Mouse (Mus musculus) midbrain, embryonic 10.5 days (tissue): ENCODE measurements around the gene Has1. TPM values are rescaled to one million over a fixed set of nuclear protein-coding genes. Genes with fewer than 3 reads are reported as not detected.
"Not testable (repeated sequence)": the region's sequence is repeated elsewhere in the genome, so short reads cannot be mapped to it uniquely, and the experiment has no call there.

ENCODE experiments used
- DNase-seq: peaks from one replicate; pipeline ENCODE4 v3.0.0-alpha.2; 2017; ENCODE audit warnings: low spot score
- H3K27ac ChIP-seq: fragments of 300-500 bp; sonication (generic); replicated peaks from 2 replicates; pipeline ENCODE4 v1.5.1; 2016; ENCODE audit warnings: mild to moderate bottlenecking
- H3K27me3 ChIP-seq: fragments of 300-500 bp; sonication (generic); 2 replicates; pipeline ENCODE4 v1.6.1; 2016; ENCODE audit warnings: low read depth, mild to moderate bottlenecking; ENCODE audit not compliant: poor library complexity, severe bottlenecking
- H3K36me3 ChIP-seq: fragments of 300-500 bp; sonication (generic); 2 replicates; pipeline ENCODE4 v1.6.1; 2016; ENCODE audit warnings: mild to moderate bottlenecking, moderate library complexity
- H3K4me1 ChIP-seq: fragments of 300-500 bp; sonication (generic); 2 replicates; pipeline ENCODE4 v1.6.1; 2016
- H3K4me3 ChIP-seq: fragments of 300-500 bp; sonication (generic); 2 replicates; pipeline ENCODE4 v1.5.1; 2016; ENCODE audit warnings: mild to moderate bottlenecking, moderate library complexity
- H3K9me3 ChIP-seq: fragments of 300-500 bp; sonication (generic); replicated peaks from 2 replicates; pipeline ENCODE4 v1.6.1; 2016; ENCODE audit warnings: mild to moderate bottlenecking
- WGBS: fragments of 180-500 bp; shearing (Covaris S2); methylation state at CpG from one replicate; pipeline ENCODE4 v1.1.7; 2016; 5-methylcytosine and 5-hydroxymethylcytosine counted together
- polyA plus RNA-seq: library from polyadenylated mRNA; unstranded; fragments of >200 nt; fragmentation: Nextera tagmentation; extraction: Ambion mirVana; gene quantifications from 2 replicates; pipeline ENCODE4 v1.2.1, GENCODE M21; 2016

Gene Has1
- polyA plus RNA-seq, 1 experiment from 2014 or later = 0.83 TPM

DNA sequence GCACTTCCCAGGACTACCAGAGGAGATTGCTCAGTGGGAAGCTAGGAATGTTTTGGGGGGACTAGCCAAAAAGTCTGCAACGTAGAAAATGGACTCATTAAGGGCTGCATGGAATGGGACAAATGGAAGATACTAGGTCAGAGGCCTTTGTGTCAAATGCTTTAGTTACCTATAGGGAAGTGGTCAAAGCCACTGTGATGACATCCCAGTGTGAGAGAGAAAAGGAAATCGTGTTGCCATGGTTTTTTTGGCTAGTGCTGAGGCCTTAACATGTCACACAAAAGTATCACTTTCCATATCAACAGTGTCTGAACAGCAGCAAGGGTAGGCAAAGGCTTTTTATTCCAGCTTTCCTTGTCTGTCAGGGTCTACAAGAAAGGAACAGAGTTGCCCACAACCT is 10.2 kb upstream of the Has1 start:
- Histone ChIP-seq H3K36me3 (no peaks in the 10 kb centered on the region), H3K9me3 (no peaks in the 10 kb centered on the region), H3K27me3 (no peaks in the 10 kb centered on the region), H3K4me1 (no peaks in the 10 kb centered on the region), H3K4me3 (no peak overlapping the region), H3K27ac (no peak overlapping the region)
- DNase-seq = no peak
- 65% methylated on average over 2 of the region's 2 CpGs for WGBS

DNA sequence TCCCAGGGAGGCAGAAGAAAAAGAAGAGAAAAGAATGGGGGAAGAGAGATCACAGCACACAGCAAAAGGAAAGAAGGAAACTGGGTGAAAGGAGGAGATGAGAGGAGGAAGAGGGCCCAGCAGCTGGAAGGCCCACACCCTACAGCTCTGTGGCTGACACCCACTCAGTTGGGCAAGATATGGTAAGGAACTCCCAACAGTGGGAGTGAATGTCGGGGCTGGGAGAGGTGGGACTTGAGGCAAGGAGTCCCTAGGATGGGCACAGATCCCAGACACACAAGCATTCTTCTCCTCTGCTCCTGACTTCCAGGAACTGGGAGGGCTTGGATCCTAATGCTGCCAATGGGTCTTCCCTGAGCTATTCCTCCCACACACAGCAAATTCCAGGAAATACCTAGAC is 7.4 kb upstream of the Has1 start:
- H3K27ac ChIP-seq = no peak overlapping the region
- no peaks in the 10 kb centered on the region for H3K4me1 ChIP-seq
- DNase-seq = no peak
- no peak overlapping the region for H3K4me3 ChIP-seq
- no peaks in the 10 kb centered on the region for H3K36me3 ChIP-seq
- no peaks in the 10 kb centered on the region for H3K9me3 ChIP-seq
- 64% methylated on average over 1 of the region's 1 CpGs for WGBS
- H3K27me3 ChIP-seq = no peaks in the 10 kb centered on the region

DNA sequence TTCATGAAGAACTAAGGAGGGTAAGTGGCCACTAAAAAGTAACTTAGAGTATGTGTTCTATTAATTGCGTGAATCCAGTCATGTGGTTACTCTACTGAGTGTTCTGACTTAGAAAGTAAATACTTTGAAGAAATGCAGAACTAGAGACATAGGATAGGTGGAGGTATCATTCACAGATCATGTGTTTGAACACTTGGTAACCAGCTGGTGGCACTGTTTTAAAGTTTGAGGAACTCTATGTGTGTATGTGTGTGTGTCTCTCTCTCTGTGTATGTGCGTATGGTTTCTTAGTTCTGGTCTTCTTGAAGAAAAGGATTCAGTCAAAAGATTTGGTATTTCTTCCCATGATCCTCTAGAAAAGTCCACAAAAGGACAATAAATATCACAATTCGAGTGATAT is 5.1 kb upstream of the Has1 start:
- H3K36me3 ChIP-seq = no peaks in the 10 kb centered on the region
- 86% methylated on average over 3 of the region's 3 CpGs for WGBS
- H3K27ac ChIP-seq = no peak overlapping the region
- no peak for DNase-seq
- no peaks in the 10 kb centered on the region for H3K9me3 ChIP-seq
- H3K4me3 ChIP-seq = no peak overlapping the region
- no peaks in the 10 kb centered on the region; the same call in 1 of the 2 replicates for H3K4me1 ChIP-seq
- H3K27me3 ChIP-seq = no peaks in the 10 kb centered on the region

DNA sequence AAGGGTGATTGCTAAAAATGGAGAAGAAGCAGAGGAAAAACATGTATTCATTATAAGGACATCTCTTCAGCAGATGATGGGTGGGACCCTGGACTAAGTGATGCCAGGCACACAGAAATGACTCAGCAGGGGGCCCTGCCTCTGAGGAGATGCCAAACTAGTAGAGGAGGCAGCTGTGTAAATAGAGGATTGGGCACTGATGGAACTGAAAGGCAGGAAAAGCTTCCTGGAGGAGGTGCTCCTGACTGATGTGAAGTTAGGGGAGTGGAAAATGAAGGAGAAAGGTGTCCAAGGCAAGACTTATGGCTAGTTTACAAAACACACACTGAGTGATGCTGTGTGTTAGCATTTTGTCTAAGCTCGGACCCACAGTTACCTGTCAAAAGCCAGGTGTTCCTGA is 2.4 kb upstream of the Has1 start:
- no peaks in the 10 kb centered on the region for H3K9me3 ChIP-seq
- no peak overlapping the region for H3K4me3 ChIP-seq
- H3K36me3 ChIP-seq = no peaks in the 10 kb centered on the region
- DNase-seq = no peak
- H3K27ac ChIP-seq = no peak overlapping the region
- H3K27me3 ChIP-seq = no peaks in the 10 kb centered on the region
- no peaks in the 10 kb centered on the region; the same call in 1 of the 2 replicates for H3K4me1 ChIP-seq
- WGBS = 81% methylated on average over 1 of the region's 1 CpGs

DNA sequence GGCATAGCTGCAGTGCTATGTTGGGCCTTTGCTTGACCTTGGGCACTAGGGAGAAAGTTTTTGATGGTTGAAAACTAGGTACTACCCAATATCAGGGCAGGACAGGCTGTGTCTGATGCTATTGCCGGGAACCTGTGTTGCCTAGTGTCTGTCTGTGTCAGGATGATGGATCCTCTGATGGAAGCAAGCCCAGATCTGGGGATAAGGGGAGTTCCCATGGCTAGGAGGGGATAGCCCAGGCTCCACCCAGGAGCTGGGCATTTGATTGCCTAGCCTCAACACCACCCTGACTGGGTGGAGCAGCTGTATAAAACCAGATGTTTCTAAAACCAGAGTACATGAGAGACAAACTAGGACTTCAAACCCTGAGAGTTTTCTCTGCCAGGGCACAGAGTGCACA is 1.6 kb upstream of the Has1 start:
- no peaks in the 10 kb centered on the region; the same call in 1 of the 2 replicates for H3K4me1 ChIP-seq
- H3K4me3 ChIP-seq = no peak overlapping the region
- 83% methylated on average over 1 of the region's 1 CpGs for WGBS
- no peaks in the 10 kb centered on the region for H3K27me3 ChIP-seq
- H3K9me3 ChIP-seq = no peaks in the 10 kb centered on the region
- no peaks in the 10 kb centered on the region for H3K36me3 ChIP-seq
- no peak overlapping the region for H3K27ac ChIP-seq
- DNase-seq = no peak

DNA sequence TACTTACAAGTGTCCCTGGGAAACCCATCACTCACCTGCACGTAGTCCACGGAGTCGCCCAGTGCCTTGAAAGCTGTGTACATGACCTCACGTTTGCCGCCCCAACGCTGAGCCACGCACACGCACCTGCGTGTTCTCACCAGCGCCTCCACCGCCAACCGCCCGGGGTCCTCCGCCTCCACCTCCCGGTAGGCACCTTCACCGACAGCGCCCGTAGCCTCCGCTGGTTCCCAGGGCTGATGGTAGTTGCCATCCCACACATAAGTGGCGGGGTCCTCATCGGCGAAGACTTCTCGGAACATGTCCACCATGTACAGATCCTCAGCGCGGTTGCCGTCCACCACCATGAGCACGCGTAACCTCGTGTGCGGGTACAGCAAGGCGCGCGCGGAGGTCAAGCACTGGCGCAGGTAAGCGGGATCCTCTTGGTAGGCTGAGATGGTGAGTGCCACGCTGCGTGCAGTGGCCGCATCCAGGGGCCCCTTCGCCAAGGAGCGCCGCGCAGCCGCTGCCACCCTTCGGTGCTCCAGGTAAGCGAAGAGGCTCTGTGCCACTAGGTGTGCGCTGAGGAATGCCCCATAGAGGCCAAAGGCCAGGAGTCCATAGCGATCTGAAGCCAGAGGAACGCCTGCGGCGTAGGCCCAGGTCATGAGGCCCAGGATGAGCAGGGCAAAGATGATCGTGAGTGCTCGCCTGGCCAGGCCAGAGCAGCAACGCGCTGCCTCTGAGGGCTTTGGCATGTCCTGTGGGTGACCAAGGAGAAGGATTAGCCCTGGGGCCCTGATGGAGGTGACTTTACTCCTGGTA is 4.9 kb downstream of the Has1 start:
- Histone ChIP-seq H3K4me1 (peaks cover 5% of the 10 kb centered on the region; the same call in 1 of the 2 replicates), H3K27me3 (peaks cover 37% of the 10 kb centered on the region), H3K27ac (no peak overlapping the region), H3K36me3 (peaks cover 8% of the 10 kb centered on the region; the same call in 1 of the 2 replicates), H3K4me3 (peak overlapping the region; percentile 21), H3K9me3 (no peaks in the 10 kb centered on the region)
- no peak for DNase-seq
- WGBS = 15% methylated on average over 55 of the region's 55 CpGs

DNA sequence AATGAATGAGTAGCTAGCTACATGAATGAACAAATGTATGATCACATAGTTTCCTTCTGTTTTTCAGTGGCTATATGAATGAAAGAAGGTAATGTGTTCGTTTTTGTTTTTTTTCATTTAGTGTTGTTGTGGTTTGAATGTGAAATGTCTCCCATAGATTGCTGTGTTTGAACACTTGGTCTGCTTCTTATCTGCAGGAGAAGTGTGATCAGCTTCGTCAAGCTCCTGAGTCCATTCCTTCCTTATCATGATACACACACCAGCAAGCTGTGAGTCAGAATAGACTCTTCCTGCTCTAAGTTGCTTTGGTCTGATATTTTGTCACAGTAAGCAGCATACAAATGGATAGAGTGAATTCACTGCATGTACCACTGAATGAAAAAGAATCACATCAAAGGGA is 6.0 kb downstream of the Has1 start:
- peaks cover 37% of the 10 kb centered on the region for H3K27me3 ChIP-seq
- 74% methylated on average over 2 of the region's 2 CpGs for WGBS
- peaks cover 5% of the 10 kb centered on the region; the same call in 1 of the 2 replicates for H3K4me1 ChIP-seq
- no peaks in the 10 kb centered on the region for H3K9me3 ChIP-seq
- no peak overlapping the region for H3K27ac ChIP-seq
- peaks cover 8% of the 10 kb centered on the region; the same call in 1 of the 2 replicates for H3K36me3 ChIP-seq
- DNase-seq = no peak
- no peak overlapping the region for H3K4me3 ChIP-seq

DNA sequence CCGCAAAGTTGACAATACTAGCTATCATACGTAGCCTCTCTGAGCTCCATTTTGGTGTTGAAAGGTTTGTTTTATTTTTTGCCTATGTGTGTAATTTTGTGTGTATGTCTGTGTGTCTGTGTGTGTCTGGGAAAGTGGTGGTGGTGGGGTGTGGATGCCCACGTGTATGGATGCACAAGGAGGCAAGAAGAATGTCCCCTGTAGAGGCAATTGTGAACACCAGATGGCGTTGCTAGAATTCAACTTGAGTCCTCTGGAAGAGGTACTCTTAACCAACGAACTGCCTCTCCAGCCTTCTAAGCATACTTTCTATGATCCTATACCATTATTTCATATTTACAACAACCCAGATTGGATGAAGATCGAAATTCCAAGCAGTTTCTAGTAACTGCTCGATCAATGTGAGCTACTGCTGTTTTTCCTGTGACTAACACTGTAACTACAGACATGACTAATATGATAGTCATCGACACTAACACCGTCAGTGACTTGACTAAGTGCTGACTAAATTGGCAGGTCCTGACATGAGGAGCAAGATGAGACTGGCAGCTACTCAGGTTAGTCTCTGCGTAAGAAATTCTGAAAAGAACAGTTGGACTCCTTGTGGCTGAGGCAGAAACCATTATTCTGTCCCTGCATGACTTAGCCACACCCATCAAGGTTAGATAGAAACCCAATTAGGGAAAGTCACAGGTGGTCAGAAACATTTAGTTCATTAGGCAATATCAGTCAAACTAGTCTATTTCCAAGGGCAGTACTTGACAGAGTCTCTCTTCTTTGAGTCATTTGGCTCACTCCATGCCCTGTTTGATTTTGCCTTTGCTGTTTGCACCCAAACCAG is 9.6 kb downstream of the Has1 start:
- peaks cover 5% of the 10 kb centered on the region; the same call in 1 of the 2 replicates for H3K4me1 ChIP-seq
- H3K9me3 ChIP-seq = no peaks in the 10 kb centered on the region

DNA sequence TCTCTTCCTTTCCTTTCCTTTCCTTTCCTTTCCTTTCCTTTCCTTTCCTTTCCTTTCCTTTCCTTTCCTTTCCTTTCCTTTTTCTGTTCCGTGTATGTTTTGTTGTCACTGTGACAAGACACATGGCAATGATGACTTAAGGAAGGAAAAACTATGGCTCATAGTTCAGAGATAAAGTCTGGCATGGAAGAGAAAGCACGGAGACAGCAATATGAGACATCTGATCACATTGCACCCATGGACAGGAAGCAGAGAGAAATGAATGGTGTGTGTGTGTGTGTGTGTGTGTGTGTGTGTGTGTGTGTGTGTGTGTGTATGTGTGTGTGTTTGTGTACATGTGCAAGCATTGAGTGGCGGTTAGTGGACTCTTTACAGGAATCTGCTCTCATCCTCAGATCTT is 10.4 kb downstream of the Has1 start:
- not testable (repeated sequence) for H3K4me1 ChIP-seq, H3K27ac ChIP-seq, H3K4me3 ChIP-seq, H3K9me3 ChIP-seq, DNase-seq
- 98% methylated on average over 3 of the region's 3 CpGs for WGBS
- Histone ChIP-seq H3K27me3 (peaks cover 23% of the 10 kb centered on the region), H3K36me3 (peaks cover 41% of the 10 kb centered on the region)

More for the DNA sequence above, 9.6 kb downstream of the Has1 start:
- no peak for DNase-seq
- peaks cover 31% of the 10 kb centered on the region for H3K27me3 ChIP-seq
- WGBS = 73% methylated on average over 10 of the region's 10 CpGs
- H3K27ac ChIP-seq = no peak overlapping the region
- peaks cover 33% of the 10 kb centered on the region for H3K36me3 ChIP-seq
- H3K4me3 ChIP-seq = no peak overlapping the region

DNA sequence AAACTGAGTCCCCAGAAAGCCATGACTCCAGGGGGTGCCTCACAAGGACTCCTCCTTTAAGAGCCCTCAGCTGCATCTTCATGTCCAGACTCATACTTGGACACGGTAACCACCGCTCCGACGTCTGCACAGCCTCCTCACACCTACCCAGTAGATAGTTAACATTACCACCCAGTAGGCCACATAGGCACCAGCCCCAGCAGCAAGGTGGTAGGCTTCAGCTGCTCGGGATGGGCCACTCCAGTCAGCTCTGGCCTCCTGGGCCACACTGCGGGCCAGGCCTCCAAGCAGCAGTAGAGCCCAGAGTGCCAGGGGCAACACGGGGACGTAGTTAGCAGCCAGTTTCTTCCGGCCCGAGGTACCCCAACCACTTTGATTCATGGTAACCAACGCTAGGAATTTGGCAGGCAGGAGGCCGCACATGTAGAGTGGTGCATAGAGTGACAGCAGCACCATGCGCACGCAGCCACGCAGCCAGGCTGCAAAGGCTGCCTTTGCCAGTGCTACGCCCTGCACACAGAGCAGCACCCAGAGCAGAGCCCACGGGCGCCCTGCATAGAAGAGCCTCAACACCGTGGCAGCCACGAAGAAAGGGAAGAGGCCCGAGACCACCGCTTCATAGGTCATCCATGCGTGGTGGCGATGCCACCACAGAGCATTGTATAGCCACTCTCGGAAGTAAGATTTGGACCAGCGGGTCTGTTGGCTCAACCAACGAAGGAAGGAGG is 11.3 kb downstream of the Has1 start:
- DNase-seq = no peak
- Histone ChIP-seq H3K27ac (no peak overlapping the region), H3K4me1 (peaks cover 4% of the 10 kb centered on the region), H3K27me3 (peaks cover 14% of the 10 kb centered on the region; the same call in 1 of the 2 replicates), H3K36me3 (peaks cover 46% of the 10 kb centered on the region), H3K4me3 (no peak overlapping the region), H3K9me3 (no peaks in the 10 kb centered on the region)
- 77% methylated on average over 27 of the region's 27 CpGs for WGBS

DNA sequence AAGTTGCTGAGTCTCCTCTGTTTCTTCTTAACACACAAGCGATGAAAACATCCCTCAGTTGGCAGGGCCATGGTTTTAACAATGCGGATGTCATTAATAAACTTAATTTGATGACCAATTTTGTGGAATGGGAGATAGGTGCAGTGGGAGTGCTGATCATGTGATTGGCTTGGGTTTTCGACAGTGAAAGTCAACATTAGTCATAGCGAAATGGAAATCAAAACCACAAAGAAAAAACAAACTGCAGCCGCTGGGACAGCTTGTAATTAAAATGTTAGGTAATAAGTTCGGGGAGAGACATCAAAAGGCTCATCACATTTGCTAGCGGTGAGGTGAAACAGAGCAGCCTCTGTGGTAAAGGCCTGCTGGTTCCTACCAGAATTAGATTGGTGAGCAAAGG is 14.2 kb downstream of the Has1 start:
- 91% methylated on average over 7 of the region's 7 CpGs for WGBS

DNA sequence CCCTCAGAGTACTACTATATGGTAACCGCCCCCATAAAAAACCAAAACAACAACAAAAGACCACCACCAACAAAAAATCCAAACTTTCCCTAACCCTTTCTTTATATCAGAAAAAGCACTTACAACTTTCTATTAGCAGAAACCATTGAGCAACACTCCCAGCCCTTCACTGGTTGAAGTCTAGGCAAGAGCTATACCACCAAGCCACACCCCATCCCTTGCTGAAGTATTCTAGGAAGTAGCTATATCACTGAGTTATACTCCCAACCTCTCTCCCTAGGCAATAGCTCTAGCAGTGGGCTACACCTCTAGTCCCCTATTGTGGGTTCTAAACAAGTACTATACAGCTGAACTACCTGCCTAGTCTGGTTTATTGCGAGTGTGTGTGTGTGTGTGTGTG is 15.7 kb downstream of the Has1 start:
- Histone ChIP-seq H3K36me3 (peaks cover 75% of the 10 kb centered on the region), H3K9me3 (no peaks in the 10 kb centered on the region), H3K4me1 (peaks cover 37% of the 10 kb centered on the region), H3K27ac (no peak overlapping the region), H3K27me3 (no peaks in the 10 kb centered on the region), H3K4me3 (no peak overlapping the region)
- DNase-seq = no peak
- WGBS = 97% methylated on average over 2 of the region's 2 CpGs

More for the DNA sequence above, 14.2 kb downstream of the Has1 start:
- Histone ChIP-seq H3K27me3 (no peaks in the 10 kb centered on the region), H3K4me1 (peaks cover 33% of the 10 kb centered on the region), H3K27ac (no peak overlapping the region), H3K36me3 (peaks cover 60% of the 10 kb centered on the region), H3K9me3 (no peaks in the 10 kb centered on the region), H3K4me3 (no peak overlapping the region)
- DNase-seq = no peak
